Mouse (Mus musculus): ENCODE measurements around the gene Zfp239.
A peak's percentile ranks its signal among the peaks of the same experiment; 100 is the strongest.

Gene Zfp239

DNA sequence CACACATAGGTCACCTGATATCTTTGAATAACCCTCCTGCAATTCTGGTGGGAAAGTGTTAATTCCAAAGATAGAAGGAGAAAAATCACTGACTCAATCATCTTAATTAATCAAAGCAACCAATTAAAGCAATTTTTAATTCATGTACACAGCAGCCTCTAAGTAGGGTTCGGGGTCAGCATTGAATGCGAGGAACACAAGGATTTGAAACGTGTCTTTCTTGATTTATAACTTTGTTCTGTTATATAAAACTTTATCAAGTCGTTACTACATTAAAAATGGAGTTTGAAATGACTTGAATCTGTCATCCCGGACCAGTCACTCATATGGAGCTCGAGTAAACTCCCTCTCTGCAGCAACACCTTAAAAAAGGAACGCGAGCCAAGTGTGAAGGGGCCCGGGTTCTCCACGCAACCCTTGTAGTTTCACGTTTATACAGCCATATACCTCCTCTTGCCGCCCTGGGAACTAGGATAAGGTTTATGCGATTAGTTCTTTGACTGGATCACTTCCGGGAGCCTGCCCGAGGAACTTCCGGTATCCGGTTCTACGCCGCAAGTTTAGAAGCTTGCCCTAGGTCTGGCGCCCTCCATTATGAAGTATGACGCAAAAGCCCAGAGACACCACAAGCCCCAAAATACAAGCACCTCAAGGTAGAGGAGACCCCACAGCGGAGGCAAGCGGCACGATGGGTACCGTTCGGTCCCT, 17.0 kb downstream of the Zfp239 start:
- peak; percentile 88 to 91 for DNase-seq (ENCODE audit: low spot score in 2 of 2)

DNA sequence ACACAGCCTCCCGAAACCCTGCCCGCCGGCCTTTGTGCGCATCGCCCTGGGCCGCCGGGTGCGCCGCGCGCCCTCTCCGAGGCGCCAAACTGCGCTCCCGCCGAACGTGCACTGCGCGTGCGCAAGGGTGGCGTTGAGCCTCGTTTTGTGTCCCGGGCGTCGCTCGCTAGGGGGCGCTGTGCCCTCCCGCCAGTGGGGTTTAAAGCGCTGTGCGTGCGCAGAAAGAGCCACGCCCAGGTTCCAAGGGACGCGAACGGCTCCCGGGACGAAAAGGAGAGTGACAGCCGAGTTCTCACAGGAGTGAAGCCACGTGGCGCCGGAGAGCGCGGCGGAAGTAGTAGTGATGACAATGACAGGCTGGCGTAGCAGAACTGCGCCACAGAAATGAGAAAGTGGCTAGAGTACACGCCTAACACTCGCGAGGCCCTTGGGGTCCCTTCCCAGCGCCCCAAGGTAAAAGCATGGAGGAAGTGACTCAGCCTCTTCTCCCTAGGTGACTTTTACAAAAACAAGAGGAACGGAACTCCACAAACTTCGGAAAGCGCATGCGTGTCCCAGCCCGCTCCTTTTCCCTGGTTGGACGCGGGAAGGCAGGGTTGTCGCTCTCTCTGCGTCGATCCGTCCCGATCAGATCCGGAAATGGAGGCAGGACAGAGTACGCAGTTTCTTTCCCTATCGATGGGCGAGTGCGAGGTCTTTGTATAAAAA, 17.7 kb downstream of the Zfp239 start:
- peak; percentile 98 to 99 for DNase-seq (ENCODE audit: low spot score in 2 of 2)

DNA sequence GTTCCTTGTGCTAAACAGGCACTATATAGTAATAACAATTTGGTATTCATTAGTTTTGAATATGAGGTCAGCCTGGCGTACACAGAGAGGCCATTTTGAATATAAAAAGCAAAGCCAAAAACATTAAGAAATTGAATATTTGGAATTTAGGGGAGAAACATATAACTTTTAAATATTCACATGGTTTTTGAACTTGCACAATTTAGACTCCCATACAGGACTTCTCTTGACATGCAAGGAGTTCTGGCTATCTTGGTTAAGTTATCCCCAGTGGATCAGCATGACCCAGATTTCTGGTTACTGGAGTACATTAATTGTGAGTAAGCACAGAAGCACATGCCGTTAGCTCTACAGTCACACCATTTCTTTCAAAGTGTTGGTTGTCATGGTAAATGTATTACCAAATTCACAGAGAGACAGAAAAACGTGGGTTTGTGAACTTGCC, 18.5 kb downstream of the Zfp239 start:
- DNase-seq (ENCODE audit: low spot score in 2 of 2): no peak

DNA sequence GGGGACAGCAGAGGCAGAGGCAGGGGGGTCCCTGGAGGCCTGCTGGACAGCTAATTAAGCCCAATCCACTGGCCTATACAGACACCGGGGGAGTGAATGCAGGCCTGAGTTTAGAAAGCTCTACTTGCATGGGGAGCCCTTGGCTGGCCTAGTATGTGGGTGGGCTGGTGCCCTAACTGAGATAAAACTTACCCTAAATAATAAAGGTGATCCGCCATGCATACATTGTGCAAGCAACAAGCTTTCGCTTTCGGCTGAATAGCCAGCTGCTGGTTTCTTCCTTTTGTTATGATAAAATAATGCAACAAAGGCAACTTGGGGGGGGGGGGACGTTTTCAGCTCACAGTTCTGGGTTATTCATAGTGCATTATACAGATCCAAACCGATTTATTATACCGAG, 19.3 kb downstream of the Zfp239 start:
- peak in 1 of 2 experiments; percentile 31 for DNase-seq (ENCODE audit: low spot score in 2 of 2)

DNA sequence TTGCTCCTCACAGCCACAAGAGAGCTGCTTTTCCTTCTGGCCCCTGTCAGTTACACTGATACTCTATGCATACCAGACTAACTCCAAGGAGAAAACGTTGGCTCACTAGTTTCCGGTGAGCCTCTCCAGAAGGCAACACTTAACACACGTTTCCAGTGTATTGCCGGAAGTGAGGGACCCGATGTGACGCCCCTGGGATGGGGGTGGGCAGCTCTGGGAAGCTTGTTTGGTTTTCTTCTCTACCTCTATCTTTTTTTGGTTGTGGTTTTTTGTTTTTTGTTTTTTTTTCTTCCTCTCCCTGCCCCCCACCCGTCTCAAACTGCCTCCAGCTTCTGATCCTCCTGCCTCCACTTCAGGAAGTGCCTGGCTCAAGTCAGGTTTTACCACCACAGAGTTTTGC, 20.1 kb downstream of the Zfp239 start:
- no peak for DNase-seq (ENCODE audit: low spot score in 2 of 2)

DNA sequence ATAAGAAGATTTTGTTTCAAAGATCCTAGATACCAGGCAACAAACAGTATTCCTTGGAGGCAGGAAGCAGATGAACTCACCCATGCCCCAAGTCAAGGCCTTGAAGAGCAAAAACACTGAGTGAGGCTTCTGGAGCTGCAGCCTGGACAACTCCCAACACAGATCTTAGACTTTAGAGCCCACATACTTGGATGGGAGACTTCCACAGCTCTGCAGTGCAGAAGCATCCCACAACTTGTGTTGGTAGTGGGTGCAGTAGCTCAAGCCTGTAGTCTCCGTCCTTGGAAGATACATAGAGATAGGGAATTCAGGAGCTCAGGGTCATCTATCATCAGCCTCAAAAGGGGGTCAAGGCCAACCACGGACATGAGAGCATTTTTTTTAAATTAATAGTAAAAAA, 24.0 kb downstream of the Zfp239 start:
- no peak for DNase-seq (ENCODE audit: low spot score in 2 of 2)

DNA sequence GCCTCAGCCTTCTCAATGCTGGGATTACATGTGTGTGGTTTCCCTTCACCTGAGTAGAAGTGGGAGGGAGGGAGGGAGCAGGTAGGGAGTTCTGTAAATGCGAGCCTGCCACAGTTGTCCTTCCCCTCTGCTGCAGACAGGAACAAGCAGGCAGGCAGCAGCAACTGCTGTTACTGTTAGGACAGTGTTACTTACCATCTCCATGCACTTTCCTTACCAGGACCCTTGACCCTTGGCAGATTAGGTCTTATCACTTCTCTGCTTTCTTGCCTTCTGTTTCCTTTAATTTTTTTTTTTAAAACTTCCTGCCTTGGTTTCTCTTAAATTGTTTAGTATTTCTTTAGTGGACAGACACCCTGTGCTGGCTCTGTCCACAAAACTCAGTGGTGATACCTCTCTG, 26.1 kb downstream of the Zfp239 start:
- DNase-seq (ENCODE audit: low spot score in 2 of 2): no peak

DNA sequence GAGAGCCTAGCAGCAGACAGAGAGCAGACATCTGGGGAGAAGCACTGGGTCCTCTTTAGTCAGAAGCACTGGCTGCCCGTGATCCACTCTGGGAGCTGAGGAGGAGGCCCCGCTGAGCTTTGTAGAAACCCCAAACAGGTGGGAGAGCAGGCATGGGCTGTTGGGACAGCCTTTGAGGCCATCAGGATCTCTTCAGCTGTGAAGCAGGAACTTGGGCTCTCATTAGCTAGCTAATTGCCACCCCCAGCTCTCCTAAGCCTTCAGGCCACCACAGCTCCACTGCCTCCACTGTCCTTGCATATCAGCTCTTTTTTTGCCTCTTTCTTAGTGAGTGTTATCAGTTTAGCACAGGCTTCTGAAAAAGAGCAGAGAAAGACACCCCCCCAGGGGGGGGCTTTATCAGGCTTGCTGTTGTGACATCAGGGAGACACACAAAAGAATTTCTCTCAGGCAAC, 26.8 kb downstream of the Zfp239 start:
- peak in 1 of 2 experiments; percentile 45 for DNase-seq (ENCODE audit: low spot score in 2 of 2)

DNA sequence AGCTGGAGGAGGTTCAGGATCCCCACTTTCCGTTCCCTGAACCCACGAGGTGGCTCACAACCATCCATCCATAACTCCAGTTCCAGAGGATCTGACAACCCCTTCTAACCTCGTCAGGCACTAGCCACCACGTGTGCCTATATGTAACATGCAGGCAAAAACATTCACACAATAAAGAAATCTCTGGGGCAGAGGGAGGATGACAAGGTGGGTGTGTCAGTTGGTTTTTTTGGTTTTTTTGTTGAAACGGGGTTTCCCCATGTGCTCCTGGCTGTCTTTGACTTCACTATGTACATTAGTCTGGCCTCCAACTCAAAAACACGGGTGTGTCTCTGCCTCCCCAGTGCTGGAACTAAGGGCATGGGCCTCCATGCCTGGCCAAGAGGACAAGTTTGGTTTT, 28.4 kb downstream of the Zfp239 start:
- DNase-seq (ENCODE audit: low spot score in 2 of 2): peak; percentile 71 to 75

DNA sequence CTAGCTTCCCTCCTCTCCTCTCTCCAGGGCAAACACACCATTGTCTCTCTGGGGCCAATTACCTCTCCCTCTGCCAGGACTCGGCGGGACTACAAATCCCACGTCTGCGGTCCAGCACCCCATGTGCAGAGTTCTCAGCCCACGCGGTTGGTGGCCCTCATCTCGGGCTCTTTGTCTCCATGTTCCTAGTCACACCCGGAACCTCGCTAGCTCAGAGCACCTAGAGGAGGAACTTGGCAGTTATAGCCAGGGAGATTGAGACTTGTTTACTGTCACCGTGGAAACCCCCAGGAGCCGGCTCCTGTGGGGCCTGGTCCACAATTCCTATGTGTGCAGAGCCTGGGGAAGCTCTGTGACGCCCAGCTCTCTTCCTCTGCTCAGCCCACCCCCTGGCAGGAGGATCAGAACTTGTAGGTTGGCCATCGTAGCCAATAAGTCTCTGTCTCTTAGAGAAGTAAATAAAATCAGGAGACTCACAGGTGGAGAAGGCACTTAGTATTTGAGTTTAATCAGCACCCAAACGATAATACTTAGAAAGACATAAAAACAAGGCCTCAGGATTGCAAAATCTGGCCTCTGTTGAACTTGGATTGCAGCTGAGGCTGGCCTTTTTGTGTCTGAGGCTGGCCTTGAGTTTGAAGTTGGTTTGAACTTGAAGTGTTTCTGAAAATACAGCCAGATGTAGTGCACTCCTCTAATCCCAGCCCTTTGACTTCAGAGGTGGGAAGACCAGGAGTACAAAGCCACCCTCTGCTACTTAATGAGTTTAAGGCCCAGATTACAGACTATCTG, 29.7 kb downstream of the Zfp239 start:
- DNase-seq (ENCODE audit: low spot score in 2 of 2): peak; percentile 51 to 52

DNA sequence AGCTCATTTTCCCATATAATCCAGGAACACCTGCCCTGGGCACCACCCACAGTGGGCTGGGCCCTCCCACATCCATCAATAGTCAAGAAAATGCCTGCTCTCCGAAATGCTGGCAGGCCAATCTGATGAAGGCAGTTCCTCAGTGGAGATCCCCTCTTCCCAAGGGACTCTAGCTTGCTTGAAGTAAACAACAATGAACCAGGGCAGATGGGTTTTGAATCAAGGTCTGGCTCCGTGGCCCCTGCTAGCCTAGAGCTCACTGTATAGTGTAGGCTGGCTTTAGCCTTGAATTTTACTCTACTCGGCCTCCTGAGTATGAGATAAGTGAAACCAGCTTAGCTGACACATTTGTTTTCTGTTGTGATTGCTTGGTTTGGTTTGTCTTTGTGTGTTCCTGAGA, 30.5 kb downstream of the Zfp239 start:
- no peak for DNase-seq (ENCODE audit: low spot score in 2 of 2)

DNA sequence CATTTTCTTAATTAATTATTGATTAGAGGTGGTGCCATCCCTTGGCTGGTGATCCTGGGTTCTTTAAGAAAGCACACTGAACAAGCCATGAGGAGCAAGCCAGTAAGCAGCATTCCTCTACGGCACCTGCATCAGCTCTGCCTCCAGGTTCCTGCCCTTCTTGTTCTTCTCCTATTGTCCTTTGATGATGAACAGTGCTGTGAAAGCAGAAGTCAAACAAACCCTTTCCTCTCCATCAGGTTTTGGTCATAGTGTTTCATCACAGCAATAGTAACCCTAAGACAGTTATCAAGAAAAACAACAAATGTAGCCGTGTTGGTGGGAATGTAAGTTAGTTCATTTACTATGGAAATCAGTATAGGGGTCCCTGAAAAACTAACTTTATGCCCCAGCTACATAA, 31.5 kb downstream of the Zfp239 start:
- no peak for DNase-seq (ENCODE audit: low spot score in 2 of 2)

DNA sequence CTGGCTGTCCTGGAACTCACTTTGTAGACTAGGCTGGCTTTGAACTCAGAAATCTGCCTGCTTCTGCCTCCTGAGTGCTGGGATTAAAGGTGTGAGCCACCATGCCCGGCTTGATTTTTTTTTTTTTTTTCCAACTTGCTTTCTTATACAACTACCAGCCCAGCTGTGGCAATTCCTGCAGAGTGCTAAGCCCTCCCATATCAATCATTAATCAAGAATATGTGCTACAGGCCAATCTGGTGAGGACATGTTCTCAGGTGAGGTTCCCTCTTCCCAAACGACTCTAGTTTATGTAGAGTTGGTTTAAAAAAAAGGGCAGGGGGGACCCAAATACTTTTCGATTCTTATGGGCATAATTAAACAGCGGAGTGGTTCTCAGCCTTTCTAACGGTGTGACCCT, 35.9 kb downstream of the Zfp239 start:
- DNase-seq (ENCODE audit: low spot score in 2 of 2): no peak

DNA sequence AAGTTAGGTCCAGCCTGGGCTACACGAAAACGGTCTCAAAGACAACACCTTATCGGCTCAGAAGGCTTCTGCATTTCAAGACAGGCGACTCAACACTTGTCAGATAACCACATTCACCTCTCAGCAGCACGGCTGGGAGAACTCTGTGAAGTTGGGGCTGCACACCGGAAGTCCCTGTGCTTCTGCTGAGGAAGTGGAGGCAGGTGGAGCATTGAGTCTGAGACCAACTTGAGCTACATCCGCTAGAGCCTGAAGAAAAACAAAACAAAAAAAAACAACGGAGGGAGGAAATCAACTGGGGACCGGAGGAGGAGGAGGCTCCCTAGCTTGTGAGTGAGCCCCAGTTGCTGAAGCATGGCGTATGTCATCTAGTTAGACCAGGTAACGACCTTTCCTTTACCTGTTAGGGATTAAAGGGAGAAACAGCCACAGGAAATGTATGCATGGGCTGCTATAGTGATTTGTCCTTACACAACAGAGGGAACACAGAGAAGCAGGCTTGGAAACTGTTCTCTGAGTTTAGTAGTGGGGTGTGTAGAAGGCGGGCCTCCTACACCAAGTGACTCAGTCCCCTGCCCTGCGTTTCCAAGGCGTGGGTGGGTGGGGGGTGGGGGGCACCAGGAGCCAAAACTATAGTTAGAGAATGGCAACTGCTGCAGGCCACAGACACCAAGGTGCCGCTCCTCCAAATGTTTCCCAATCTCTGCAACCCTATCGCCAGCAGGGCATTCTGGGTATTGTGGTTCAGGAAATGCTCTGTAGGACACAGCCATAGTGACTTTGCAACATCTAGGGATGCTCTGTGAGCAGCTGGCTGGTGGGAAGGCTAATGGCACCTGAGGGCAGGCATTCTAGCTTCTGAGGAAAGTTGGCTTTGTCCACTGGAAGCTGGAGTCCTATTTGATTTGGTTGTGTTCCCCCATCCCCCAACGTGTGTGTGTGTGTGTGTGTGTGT, 38.5 kb downstream of the Zfp239 start, which contains the start of gene Hnrnpf:
Gene Hnrnpf (plus strand): TSS at position 199 of the 955 bp plus-strand sequence.
- peak; percentile 87 to 89 for DNase-seq (ENCODE audit: low spot score in 2 of 2)

DNA sequence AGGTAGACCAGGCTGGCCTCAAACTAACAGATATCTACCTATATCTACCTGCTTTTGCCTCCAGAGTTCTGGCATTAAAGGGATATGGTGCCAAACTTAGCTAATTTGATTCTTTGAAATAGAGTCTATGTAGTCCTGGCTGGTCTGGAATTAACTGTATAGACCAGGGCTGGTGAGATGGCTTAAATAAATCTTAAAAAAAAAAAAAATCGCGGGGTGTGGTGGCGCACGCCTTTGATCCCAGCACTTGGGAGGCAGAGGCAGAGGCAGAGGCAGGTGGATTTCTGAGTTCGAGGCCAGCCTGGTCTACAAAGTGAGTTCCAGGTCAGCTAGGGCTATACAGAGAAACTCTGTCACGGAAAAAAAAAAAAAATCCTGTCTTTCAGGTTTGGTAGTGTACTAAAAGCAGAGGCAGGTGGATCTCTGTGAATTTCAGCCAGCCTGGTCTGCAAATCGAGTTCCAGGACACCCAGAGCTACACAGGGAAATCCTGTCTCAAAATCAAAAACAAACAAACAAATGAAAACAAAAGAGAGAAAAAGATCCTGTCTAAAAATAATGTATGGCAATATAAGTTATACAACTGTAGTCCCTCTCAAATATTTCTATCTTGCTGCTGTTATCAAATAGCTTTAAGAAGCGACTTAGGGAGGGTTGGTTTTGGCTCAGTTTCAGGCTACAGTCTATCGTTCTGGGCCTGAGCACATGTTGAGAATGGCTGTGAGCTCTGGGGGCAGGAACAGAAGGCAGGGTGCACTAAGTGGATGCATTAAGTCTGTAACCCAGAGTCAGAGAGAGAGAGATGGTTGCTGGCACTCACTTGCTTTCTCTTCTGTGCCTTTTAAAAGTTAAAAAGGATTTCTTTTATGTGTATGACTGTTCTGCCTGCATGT, 39.9 kb downstream of the Zfp239 start:
- DNase-seq (ENCODE audit: low spot score in 2 of 2): no peak

DNA sequence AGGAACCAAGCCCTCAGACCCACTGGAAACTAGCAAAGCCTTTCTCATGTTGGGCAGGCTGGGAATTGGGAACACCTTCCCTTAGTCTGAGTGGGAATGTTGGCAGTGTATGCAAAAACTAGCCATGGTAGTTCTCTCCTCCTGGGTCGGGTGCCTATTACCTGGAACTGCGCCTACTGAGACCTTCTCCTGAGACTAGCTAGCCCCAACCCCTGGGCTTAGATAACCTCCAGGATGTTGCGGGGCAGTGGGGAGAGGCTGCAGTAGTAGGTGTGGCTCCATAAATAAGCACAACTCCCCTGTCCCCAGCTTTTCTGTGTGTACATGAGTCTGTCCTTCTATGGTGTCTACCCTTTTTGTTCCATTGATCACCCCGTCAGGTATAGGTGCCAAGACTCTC, 40.7 kb downstream of the Zfp239 start:
- no peak for DNase-seq (ENCODE audit: low spot score in 2 of 2)

DNA sequence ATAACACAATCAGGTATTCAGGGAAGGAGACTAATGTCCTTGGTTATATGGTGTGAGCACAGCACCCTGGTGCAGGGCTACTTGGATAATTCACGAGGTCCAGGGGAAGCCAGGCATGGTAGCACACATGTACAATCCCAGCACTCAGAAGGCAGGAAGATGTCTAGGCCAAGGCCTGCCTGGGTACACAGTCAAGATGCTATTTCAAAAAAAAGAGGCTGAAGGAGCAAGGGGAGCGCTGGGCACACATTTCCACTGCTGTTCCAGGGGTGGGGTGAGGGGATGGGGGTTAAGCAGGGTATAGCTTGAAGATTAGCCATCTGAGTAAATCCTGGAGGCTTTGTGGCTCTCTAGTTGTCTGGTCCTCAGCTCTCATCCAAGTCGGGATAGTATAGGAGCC, 41.9 kb downstream of the Zfp239 start:
- no peak for DNase-seq (ENCODE audit: low spot score in 2 of 2)

DNA sequence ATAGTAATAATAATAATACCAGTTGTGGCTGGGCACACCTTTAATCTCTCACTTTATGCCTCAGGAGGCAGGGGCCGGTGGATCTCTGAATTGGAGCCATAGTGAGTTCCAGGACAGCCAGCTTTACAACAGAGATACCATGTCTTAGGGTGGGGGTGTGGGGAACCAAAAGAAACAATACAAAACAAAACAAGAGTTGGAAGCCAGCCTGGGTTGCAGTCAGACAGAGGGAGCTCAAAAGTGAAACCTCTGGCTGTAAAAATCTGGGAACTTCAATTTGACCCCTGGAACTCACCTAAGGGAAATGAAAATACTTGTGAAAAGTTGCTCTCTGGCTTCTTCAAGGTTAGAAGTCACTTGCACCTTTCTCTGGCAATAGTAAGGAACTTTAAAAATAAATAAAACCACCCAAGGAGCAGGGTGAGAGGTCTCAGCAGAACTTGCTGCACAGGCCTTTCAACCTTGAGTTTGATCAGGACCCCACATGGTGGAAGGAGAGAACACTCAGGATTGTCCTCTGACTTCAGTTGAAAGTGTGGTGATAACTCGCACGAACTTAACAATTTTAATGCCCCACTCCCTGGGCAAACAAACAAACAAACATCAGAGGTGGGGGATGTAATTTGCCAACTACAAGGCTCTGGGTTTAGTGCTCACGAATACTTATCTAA, 43.5 kb downstream of the Zfp239 start:
- no peak for DNase-seq (ENCODE audit: low spot score in 2 of 2)

DNA sequence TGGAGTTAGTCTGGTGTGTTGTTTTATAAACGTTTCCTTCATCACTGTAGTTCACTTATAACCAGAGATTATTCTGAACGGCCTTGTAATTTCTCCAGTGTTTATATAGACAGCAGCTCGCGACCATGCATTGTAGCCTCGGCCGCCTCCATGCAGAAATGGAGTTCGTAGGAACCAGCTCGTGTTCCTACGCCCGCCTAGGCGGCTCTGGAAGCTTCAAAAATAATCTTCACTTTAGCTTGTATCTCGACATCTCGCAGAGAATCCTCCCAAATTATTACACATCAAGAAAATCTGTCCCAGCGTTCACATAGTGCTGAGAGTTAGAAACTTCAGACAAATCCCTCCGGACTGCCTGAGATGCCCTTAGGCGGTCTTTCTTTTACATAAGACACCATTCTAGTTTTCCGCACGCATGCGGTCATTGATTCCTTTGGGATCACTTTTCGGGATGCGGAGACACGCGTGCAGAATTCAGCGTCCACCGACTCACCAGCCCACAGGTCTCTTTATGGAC, 44.2 kb downstream of the Zfp239 start:
- peak in 1 of 2 experiments; percentile 52 for DNase-seq (ENCODE audit: low spot score in 2 of 2)

Measured in spleen, postnatal 36 days (tissue).